Mouse (Mus musculus) forebrain, embryonic 12.5 days (tissue): ENCODE measurements around the gene Mvb12b. TPM values are rescaled to one million over a fixed set of nuclear protein-coding genes. Genes with fewer than 3 reads are reported as not detected.

Experiments
- ATAC-seq: fragments of 200-750 bp; cut with Nextera tagmentation; 2 replicates; pipeline ENCODE4 v1.8.0; 2017; ENCODE audit warnings: moderate TSS enrichment; ENCODE audit not compliant: low FRiP score
- H3K27ac ChIP-seq: fragments of 300-500 bp; sonication (generic); 2 replicates; pipeline ENCODE4 v1.5.1; 2016; ENCODE audit warnings: mild to moderate bottlenecking
- H3K27me3 ChIP-seq: fragments of 300-500 bp; sonication (generic); 2 replicates; pipeline ENCODE4 v1.6.1; 2016; ENCODE audit warnings: mild to moderate bottlenecking
- H3K36me3 ChIP-seq: fragments of 300-500 bp; sonication (generic); replicated peaks from 2 replicates; pipeline ENCODE4 v1.6.1; 2016; ENCODE audit warnings: mild to moderate bottlenecking
- H3K4me1 ChIP-seq: fragments of 300-500 bp; sonication (generic); 2 replicates; pipeline ENCODE4 v1.6.1; 2016
- H3K4me2 ChIP-seq: fragments of 300-500 bp; sonication (generic); 2 replicates; pipeline ENCODE4 v1.6.1; 2016; ENCODE audit warnings: mild to moderate bottlenecking, moderate library complexity
- H3K4me3 ChIP-seq: fragments of 300-500 bp; sonication (generic); replicated peaks from 2 replicates; pipeline ENCODE4 v1.5.1; 2016; ENCODE audit warnings: mild to moderate bottlenecking
- H3K9ac ChIP-seq: fragments of 300-500 bp; sonication (generic); 2 replicates; pipeline ENCODE4 v1.6.1; 2016; ENCODE audit warnings: mild to moderate bottlenecking
- H3K9me3 ChIP-seq: fragments of 300-500 bp; sonication (generic); 2 replicates; pipeline ENCODE4 v1.6.1; 2016
- WGBS: fragments of 180-500 bp; shearing (Covaris S2); methylation state at CpG from one replicate; pipeline ENCODE4 v1.1.7; 2016; 5-methylcytosine and 5-hydroxymethylcytosine counted together
- polyA plus RNA-seq: library from polyadenylated mRNA; unstranded; fragments of >200 nt; fragmentation: Nextera tagmentation; extraction: Ambion mirVana; gene quantifications from 2 replicates; pipeline ENCODE4 v1.2.1, GENCODE M21; 2016

Mvb12b gene
- polyA plus RNA-seq, 1 experiment from 2014 or later = 51.5 TPM

DNA sequence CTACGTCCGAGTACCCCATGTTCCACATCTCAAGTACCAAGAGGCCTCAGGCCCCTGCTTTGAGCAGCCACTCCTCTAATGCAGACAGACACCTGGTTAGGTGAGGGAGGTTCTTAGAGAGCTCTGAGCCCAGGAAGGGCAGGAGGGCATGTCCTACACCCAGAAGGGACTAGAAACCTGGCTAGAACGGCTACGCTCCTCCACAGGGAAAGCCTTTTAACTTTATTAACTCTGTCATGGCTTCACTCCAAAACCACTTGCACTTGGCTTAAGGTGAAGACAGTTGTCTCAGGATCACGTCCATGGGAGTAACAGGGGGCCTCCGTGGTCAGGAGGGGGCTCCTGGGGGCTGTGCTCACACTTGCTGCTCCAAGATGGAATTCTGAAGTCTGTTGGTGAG lies 125.5 kb downstream of the Mvb12b start:
- ATAC-seq = no peak
- no peak overlapping the region for H3K4me3 ChIP-seq
- H3K27ac ChIP-seq = no peak overlapping the region
- no peak overlapping the region for H3K4me2 ChIP-seq
- H3K4me1 ChIP-seq = peaks cover 32% of the 10 kb centered on the region
- peaks cover 19% of the 10 kb centered on the region for H3K27me3 ChIP-seq
- WGBS = 84% methylated on average over 6 of the region's 6 CpGs
- H3K9me3 ChIP-seq = no peaks in the 10 kb centered on the region
- peaks cover 9% of the 10 kb centered on the region; the same call in 1 of the 2 replicates for H3K36me3 ChIP-seq
- no peak overlapping the region for H3K9ac ChIP-seq

DNA sequence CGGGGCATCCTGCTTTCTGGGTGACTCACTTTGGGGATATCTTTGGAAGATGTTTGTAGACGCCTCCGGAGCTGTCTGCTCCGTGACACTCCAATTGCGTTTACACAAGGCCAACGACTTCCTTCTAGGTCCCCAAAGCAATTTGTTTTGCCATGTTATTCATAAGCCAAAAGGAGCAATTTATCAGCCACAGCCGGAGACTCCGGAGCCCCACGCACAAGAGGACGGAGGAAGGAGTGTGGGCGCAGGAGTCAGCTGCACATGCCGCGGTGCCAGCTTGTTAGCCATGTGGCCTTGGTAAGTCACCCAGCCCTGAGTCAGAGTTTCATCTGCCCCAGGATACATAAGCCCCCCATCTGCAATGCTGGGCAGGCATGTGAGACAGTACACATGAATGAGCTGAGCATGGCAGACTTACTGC lies 127.2 kb downstream of the Mvb12b start:
- 87% methylated on average over 13 of the region's 13 CpGs for WGBS
- peaks cover 31% of the 10 kb centered on the region for H3K27me3 ChIP-seq
- peaks cover 38% of the 10 kb centered on the region for H3K4me1 ChIP-seq
- H3K9me3 ChIP-seq = no peaks in the 10 kb centered on the region
- H3K36me3 ChIP-seq = peaks cover 9% of the 10 kb centered on the region; the same call in 1 of the 2 replicates
- no peak overlapping the region for H3K4me2 ChIP-seq
- no peak overlapping the region for H3K4me3 ChIP-seq
- ATAC-seq = no peak
- H3K9ac ChIP-seq = no peak overlapping the region
- H3K27ac ChIP-seq = peak overlapping the region; percentile 71

DNA sequence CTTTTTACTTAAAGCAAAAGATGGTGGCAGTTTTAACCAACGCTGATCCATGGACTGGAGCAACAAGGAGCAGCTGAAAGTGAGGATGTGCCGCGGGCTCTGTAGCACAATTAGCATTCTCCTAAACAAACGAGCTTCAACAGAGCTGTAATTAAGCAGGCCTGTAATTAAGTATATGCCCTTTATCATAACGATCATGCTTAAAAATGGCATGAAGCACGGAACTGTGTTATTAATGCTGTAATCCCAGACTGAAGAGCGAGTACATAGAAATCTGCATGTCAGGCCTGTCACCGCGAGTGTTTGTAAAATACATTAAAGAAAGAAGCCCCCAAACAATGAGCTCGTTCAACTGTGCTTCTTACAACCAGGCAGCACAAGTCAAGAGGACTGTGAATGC lies 128.3 kb downstream of the Mvb12b start:
- peaks cover 9% of the 10 kb centered on the region; the same call in 1 of the 2 replicates for H3K36me3 ChIP-seq
- H3K4me1 ChIP-seq = peaks cover 49% of the 10 kb centered on the region
- 25% methylated on average over 10 of the region's 10 CpGs for WGBS
- 0 out of 2 replicates have a peak overlapping the region, but pooled peaks have one; percentile 21 for H3K4me2 ChIP-seq
- H3K4me3 ChIP-seq = no peak overlapping the region
- no peak overlapping the region for H3K9ac ChIP-seq
- ATAC-seq = peak; percentile 47; the same call in 1 of the 2 replicates
- H3K9me3 ChIP-seq = no peaks in the 10 kb centered on the region
- H3K27me3 ChIP-seq = peaks cover 41% of the 10 kb centered on the region
- H3K27ac ChIP-seq = peak overlapping the region; percentile 71

DNA sequence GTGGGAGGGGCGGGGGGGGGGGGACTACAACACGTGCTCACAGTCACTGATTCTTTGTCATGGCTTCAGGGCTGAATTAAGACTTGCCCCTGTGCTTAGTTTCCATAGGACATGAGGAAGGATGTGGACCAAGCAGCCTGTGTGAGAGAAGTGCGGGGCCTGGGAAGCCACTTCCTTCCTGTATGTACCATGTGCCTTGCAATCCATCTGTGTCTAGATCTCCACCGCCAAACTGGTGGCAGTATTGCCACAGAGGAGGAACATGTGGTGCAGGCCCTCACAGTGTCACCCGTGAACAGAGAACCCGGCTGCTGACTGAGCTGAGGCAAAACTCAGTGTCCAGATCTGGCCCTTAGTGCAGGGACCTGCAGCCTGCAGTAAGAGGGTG lies 132.1 kb downstream of the Mvb12b start:
- H3K4me1 ChIP-seq = peaks cover 60% of the 10 kb centered on the region
- no peak overlapping the region for H3K4me3 ChIP-seq
- H3K36me3 ChIP-seq = peaks cover 5% of the 10 kb centered on the region
- no peak overlapping the region for H3K27ac ChIP-seq
- peaks cover 42% of the 10 kb centered on the region for H3K27me3 ChIP-seq
- no peaks in the 10 kb centered on the region for H3K9me3 ChIP-seq
- whole genome bisulfite sequencing = 71% methylated on average over 6 of the region's 6 CpGs
- H3K9ac ChIP-seq = no peak overlapping the region
- no peak overlapping the region for H3K4me2 ChIP-seq
- ATAC-seq = no peak

DNA sequence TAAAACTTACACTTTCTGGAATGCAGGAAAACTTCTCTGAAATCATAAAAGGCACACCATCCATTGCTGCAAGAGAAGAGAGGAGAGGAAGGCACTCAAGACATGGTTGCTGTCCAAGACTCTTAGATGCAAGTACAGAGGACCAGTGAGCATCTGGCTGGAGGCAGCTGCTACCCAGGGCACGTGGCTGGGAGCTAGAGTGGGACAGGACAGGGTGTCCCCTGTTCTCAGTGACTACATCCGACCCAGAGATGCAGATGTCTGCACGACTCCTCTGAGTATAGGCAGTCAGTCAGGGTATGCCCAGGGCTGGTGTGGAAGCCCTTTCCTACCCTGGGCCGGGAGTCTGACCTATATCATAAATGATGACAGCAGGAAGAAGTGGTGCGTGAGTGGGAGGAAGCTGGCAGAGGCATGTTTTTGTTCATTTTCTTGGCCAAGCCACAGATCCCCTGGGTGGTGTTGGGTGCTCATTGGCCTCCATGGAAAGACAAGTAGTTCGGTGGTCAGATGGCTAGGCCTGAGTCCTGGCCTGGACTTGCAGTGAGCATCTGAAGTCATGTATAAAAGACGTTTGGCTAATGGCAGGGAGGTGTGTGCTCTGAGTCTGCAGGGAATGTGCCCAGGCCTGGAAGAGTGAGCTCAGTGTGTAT lies 132.6 kb downstream of the Mvb12b start:
- H3K27ac ChIP-seq = peak overlapping the region; percentile 81
- H3K9ac ChIP-seq = no peak overlapping the region; the same call in 1 of the 2 replicates
- no peak overlapping the region for H3K4me2 ChIP-seq
- 82% methylated on average over 7 of the region's 7 CpGs for WGBS
- H3K4me3 ChIP-seq = no peak overlapping the region
- no peaks in the 10 kb centered on the region for H3K9me3 ChIP-seq
- peaks cover 55% of the 10 kb centered on the region for H3K4me1 ChIP-seq
- peaks cover 42% of the 10 kb centered on the region for H3K27me3 ChIP-seq
- ATAC-seq = no peak
- H3K36me3 ChIP-seq = peaks cover 9% of the 10 kb centered on the region

DNA sequence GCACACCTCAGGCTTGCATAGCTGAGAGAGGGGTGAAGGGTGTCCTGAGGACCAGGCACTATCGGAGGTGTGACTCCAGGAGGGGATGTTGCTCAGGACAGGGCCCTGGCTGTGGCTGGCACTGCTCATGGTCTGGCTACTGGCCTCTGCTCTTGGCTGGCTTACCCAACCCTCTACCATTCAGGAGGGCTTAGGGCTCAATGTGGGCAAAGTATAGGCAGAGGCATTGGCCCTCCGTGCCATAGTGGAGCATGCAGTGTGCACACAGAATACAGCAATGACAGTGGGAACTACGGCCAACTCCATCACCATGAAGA lies 133.5 kb downstream of the Mvb12b start:
- ATAC-seq = peak; percentile 30; the same call in 1 of the 2 replicates
- Histone ChIP-seq H3K9ac (peak overlapping the region; percentile 36; the same call in 1 of the 2 replicates), H3K9me3 (no peaks in the 10 kb centered on the region), H3K4me2 (no peak overlapping the region), H3K4me1 (peaks cover 46% of the 10 kb centered on the region), H3K4me3 (no peak overlapping the region), H3K36me3 (peaks cover 17% of the 10 kb centered on the region), H3K27me3 (peaks cover 46% of the 10 kb centered on the region), H3K27ac (peak overlapping the region; percentile 81)
- 67% methylated on average over 3 of the region's 3 CpGs for WGBS

DNA sequence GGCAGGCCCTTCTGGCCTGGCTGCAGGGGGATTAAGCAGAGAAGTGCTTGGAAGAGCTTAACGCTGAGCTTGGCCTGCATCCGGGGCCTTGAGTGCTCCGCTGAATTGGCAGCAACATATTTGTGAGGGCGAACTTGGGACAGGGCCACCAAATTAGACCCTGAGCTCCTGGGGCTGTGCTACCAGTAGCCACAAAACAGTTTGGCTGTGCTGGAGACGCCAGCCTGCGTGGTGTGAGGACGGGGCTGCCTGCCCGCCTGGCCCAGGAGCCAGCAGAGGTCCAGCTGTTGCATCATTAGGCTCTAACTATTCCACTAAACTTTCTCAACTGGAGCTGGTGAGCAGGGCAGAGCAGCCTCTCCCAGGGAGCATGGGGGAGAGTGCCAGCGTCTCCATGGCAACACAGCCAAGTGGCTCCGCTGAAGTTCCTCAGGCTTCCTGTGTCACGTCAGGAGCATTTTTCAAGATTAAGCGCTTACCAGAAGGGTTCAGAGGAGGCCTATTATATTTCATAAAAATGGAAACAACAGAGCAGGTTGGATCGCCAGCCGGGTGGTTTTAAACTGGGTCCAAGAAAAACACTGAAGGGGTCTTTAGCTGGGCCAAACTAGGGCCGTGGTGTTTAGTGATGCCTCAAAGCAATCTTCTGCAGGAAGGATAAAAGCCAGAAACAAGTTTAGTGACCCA lies 134.0 kb downstream of the Mvb12b start:
- peak; percentile 64 for ATAC-seq
- Histone ChIP-seq H3K27ac (peak overlapping the region; percentile 81), H3K4me1 (peaks cover 41% of the 10 kb centered on the region), H3K27me3 (peaks cover 46% of the 10 kb centered on the region), H3K4me2 (peak overlapping the region; percentile 21), H3K9ac (peak overlapping the region; percentile 36; the same call in 1 of the 2 replicates), H3K9me3 (no peaks in the 10 kb centered on the region), H3K4me3 (no peak overlapping the region), H3K36me3 (peaks cover 22% of the 10 kb centered on the region)
- 13% methylated on average over 15 of the region's 15 CpGs for WGBS

DNA sequence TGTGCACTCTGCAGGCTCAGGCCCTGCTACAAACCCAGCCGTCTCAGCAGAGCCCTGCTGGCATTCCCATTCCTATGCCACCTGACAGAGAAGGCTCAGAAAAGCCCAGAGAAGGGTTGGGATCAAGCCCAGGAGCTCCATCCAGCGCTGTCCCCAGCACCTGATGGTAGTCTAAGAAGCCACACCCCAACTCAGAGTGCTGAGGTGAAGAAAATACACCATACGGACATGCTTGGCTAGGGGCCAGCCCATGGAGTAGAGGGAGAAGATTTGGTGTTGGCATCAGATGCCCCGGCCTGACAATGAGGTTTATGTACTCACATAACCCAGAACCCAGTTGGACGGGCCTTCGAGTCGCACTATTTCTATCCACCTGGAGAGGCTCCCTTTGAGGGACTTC lies 137.1 kb downstream of the Mvb12b start:
- no peaks in the 10 kb centered on the region for H3K9me3 ChIP-seq
- no peak overlapping the region for H3K4me3 ChIP-seq
- ATAC-seq = no peak
- peaks cover 30% of the 10 kb centered on the region for H3K36me3 ChIP-seq
- H3K9ac ChIP-seq = peak overlapping the region; percentile 12; the same call in 1 of the 2 replicates
- WGBS = 90% methylated on average over 7 of the region's 7 CpGs
- H3K4me2 ChIP-seq = no peak overlapping the region
- no peak overlapping the region for H3K27ac ChIP-seq
- H3K4me1 ChIP-seq = peaks cover 45% of the 10 kb centered on the region
- peaks cover 24% of the 10 kb centered on the region; the same call in 1 of the 2 replicates for H3K27me3 ChIP-seq

DNA sequence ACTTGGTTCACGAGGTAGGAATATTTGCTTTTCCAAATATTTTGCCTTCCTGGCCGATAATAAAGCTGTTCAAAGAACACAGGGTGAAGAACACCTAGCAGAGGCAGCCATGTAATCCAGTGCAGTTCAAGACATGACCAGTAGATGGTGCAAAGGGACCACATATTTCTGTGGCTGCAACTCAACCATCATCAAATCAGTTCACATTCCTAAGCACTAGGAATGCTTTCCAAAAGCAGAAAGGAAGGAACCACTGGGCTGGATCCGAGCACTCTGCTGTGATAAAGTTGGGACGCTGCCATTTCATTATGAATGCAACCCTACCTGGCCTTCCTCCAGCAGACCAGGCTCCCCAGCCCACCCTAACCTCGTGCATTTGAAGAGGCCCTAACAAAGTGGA lies 141.3 kb downstream of the Mvb12b start:
- Histone ChIP-seq H3K36me3 (peaks cover 37% of the 10 kb centered on the region), H3K4me2 (no peak overlapping the region), H3K4me3 (no peak overlapping the region), H3K4me1 (peaks cover 13% of the 10 kb centered on the region; the same call in 1 of the 2 replicates), H3K9me3 (no peaks in the 10 kb centered on the region), H3K9ac (no peak overlapping the region), H3K27ac (0 out of 2 replicates have a peak overlapping the region, but pooled peaks have one; percentile 31), H3K27me3 (peaks cover 8% of the 10 kb centered on the region; the same call in 1 of the 2 replicates)
- ATAC-seq = peak; percentile 72
- 8% methylated on average over 5 of the region's 5 CpGs for WGBS

DNA sequence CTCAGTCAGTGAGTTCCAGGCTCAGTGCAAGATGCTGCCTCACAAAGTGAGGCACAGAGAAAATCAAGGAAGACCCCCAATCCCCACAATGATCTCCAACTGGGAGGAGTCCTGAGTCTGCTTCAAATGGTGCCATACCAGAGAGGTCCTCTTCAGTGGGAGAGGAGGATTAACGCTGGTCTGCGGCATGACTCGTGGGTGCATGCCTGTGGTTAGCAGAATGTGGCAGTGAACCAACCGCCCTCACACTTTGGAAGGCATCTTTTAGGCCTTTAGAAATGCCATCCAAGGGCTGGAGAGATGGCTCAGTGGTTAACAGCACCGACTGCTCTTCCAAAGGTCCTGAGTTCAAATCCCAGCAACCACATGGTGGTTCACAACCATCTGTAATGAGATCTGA lies 142.0 kb downstream of the Mvb12b start:
- Histone ChIP-seq H3K9ac (no peak overlapping the region), H3K36me3 (peaks cover 33% of the 10 kb centered on the region), H3K27ac (no peak overlapping the region), H3K27me3 (peaks cover 4% of the 10 kb centered on the region; the same call in 1 of the 2 replicates), H3K4me2 (no peak overlapping the region), H3K4me1 (peaks cover 13% of the 10 kb centered on the region; the same call in 1 of the 2 replicates), H3K4me3 (no peak overlapping the region), H3K9me3 (no peaks in the 10 kb centered on the region)
- 88% methylated on average over 5 of the region's 5 CpGs for WGBS
- no peak for ATAC-seq

DNA sequence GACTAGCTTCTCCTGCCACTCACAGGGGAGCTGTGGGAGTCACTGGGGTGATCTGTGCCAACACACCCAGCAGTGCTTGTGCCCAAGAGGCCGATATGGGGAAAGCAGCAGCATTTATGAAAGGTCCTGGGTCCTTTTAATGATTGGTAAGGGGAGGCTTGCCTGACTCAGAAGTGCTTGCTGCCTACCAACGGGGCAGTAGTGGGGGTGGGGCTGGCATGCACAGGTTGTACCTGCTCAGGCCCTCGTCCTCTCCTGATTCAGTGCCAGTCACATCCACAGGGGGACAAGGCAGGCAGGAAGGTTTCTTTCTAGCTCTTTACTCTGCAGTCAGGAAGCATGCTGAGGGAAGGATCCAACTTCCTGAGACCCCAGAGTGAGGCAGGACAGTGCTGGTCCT lies 150.6 kb downstream of the Mvb12b start:
- 66% methylated on average over 3 of the region's 3 CpGs for WGBS
- Histone ChIP-seq H3K36me3 (peaks cover 28% of the 10 kb centered on the region), H3K27me3 (peaks cover 6% of the 10 kb centered on the region; the same call in 1 of the 2 replicates), H3K4me1 (peaks cover 8% of the 10 kb centered on the region; the same call in 1 of the 2 replicates), H3K9ac (no peak overlapping the region), H3K4me2 (no peak overlapping the region), H3K4me3 (no peak overlapping the region), H3K27ac (no peak overlapping the region), H3K9me3 (no peaks in the 10 kb centered on the region)
- no peak for ATAC-seq

DNA sequence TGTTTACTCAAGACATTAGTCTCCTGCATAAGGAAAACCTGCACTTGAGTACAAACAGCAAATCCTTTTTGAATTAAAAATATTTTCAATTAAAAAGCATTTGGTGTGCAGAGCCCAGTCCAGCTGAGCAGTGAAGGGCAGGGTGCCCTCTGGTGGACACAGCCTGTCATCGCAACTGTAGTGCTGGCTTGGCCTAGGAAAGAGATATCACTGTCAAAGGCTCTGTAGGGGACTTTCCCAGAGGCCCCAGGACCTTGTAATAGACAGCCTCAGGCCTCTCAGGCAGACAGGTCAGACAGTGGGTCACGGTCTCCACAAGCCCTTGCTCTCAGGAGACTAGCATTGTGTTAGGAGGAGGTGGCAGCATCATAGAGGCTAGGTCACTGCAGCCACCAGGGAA lies 151.0 kb downstream of the Mvb12b start:
- Histone ChIP-seq H3K27me3 (peaks cover 6% of the 10 kb centered on the region; the same call in 1 of the 2 replicates), H3K27ac (no peak overlapping the region), H3K36me3 (peaks cover 32% of the 10 kb centered on the region), H3K4me3 (no peak overlapping the region), H3K4me2 (no peak overlapping the region), H3K4me1 (peaks cover 8% of the 10 kb centered on the region; the same call in 1 of the 2 replicates), H3K9me3 (no peaks in the 10 kb centered on the region), H3K9ac (no peak overlapping the region)
- 4% methylated on average over 2 of the region's 2 CpGs for WGBS
- ATAC-seq = peak; percentile 44
